Mouse (Mus musculus) heart, embryonic 16.5 days (tissue): Measurements from ENCODE around the gene Camk1d. TPM values are rescaled to one million over a fixed set of nuclear protein-coding genes. Genes with fewer than 3 reads are reported as not detected.

Experiments used
- ATAC-seq: fragments of 200-750 bp; cut with Nextera tagmentation; replicated peaks from 2 replicates; pipeline ENCODE4 v1.8.0; 2017; ENCODE audit warnings: moderate number of reproducible peaks; ENCODE audit not compliant: insufficient read depth, low FRiP score; ENCODE audit errors: extremely low read depth
- H3K27ac ChIP-seq: fragments of 300-500 bp; sonication (generic); 2 replicates; pipeline ENCODE4 v1.5.1; 2014; ENCODE audit warnings: mild to moderate bottlenecking, low read length, control low read depth, moderate library complexity
- H3K27me3 ChIP-seq: fragments of 300-500 bp; sonication (generic); 2 replicates; pipeline ENCODE4 v1.6.1; 2014; ENCODE audit warnings: low read length, mixed read lengths; ENCODE audit not compliant: control insufficient read depth, insufficient read depth
- H3K36me3 ChIP-seq: fragments of 300-500 bp; sonication (generic); 2 replicates; pipeline ENCODE4 v1.6.1; 2014; ENCODE audit not compliant: control insufficient read depth, insufficient read depth
- H3K4me1 ChIP-seq: fragments of 300-500 bp; sonication (generic); 2 replicates; pipeline ENCODE4 v1.6.1; 2014; ENCODE audit warnings: low read length, mixed read lengths; ENCODE audit not compliant: control insufficient read depth, insufficient read depth
- H3K4me2 ChIP-seq: fragments of 300-500 bp; sonication (generic); 2 replicates; pipeline ENCODE4 v1.6.1; 2014; ENCODE audit warnings: low read depth, mild to moderate bottlenecking, control low read depth, low read length
- H3K4me3 ChIP-seq: fragments of 300-500 bp; sonication (generic); 2 replicates; pipeline ENCODE4 v1.5.1; 2014; ENCODE audit warnings: mild to moderate bottlenecking, control low read depth, low read length
- H3K9ac ChIP-seq: fragments of 300-500 bp; sonication (generic); 2 replicates; pipeline ENCODE4 v1.6.1; 2014; ENCODE audit warnings: low read length, control low read depth
- H3K9me3 ChIP-seq: fragments of 300-500 bp; sonication (generic); replicated peaks from 2 replicates; pipeline ENCODE4 v1.6.1; 2016; ENCODE audit warnings: low read length; ENCODE audit not compliant: control insufficient read depth
- WGBS: fragments of 180-500 bp; shearing (Covaris S2); extraction: QIAGEN DNeasy Blood & Tissue Kit; methylation state at CpG from one replicate; pipeline ENCODE4 v1.1.7; 2014; 5-methylcytosine and 5-hydroxymethylcytosine counted together
- polyA plus RNA-seq: library from polyadenylated mRNA; unstranded; fragments of >200 nt; fragmentation: Nextera tagmentation; extraction: Ambion mirVana; gene quantifications from 2 replicates; pipeline ENCODE4 v1.2.1, GENCODE M21; 2015

Gene Camk1d
- polyA plus RNA-seq, 1 experiment from 2014 or later: 5.9 TPM

DNA sequence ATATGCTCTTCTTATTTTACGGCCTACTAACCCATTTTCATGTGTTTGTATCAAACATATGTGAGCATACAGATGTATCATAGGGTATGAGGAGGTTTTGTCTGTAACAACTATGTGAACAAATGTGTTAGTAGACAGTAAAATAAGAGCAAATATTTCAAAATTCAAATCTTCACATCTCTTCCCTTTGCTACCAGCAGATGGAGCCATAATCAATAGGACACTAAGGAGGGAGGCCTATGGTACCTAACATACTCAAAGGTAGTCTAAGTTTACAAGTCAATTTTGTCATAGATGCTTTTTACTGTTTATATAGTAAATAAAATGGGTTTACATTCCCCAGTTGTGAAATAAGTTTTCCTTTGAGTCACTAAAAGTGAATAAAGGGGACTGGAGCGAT lies 262.7 kb downstream of the Camk1d start:
- Histone ChIP-seq H3K4me3 (no peak overlapping the region), H3K27ac (no peak overlapping the region), H3K36me3 (no peaks in the 10 kb centered on the region), H3K27me3 (no peaks in the 10 kb centered on the region), H3K9ac (no peak overlapping the region), H3K9me3 (no peaks in the 10 kb centered on the region), H3K4me1 (peaks cover 12% of the 10 kb centered on the region), H3K4me2 (no peak overlapping the region)
- 97% methylated on average over 2 of the region's 2 CpGs for WGBS
- ATAC-seq: no peak

DNA sequence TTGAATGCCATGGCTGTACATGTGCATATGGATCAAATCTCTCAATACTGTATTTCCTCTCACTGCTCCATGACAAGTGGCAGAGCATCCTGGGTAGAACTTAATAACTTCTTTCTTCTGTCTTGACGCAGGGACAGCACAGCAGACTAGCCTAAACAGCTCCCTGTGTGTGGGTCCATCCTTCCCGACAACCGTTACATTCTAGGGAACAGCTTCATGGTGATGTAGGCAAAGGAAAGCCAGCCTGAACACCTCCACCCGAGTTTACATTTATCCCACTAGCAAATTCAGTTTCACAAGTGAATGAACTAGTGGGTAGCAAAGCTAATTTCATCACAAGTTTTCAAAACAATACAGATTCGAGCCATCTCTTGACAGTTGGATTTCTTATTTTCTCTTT lies 269.0 kb downstream of the Camk1d start:
- Histone ChIP-seq H3K4me3 (no peak overlapping the region), H3K36me3 (no peaks in the 10 kb centered on the region), H3K4me1 (no peaks in the 10 kb centered on the region), H3K9me3 (no peaks in the 10 kb centered on the region), H3K27me3 (no peaks in the 10 kb centered on the region), H3K27ac (no peak overlapping the region), H3K4me2 (no peak overlapping the region), H3K9ac (no peak overlapping the region)
- no peak for ATAC-seq
- WGBS: 68% methylated on average over 5 of the region's 5 CpGs

DNA sequence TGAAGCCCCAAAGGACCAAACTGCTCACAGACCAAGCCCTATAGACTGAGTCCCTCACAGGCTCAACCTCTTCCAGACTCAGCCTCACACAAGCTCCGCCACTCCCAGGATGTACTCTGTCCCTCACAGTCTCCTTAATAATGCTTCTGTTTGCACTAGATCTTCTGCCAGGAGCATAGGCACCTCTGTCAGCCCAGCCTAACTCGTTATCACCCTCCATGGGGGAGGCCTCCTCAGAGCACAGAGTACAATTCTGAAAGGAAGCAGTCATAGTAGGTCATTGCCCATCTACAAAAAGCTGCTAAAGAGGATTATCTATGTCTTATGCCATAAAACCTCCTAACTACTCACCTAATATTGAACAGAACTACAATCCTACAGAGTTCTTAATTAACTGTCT lies 276.6 kb downstream of the Camk1d start:
- 44% methylated on average over 2 of the region's 2 CpGs for WGBS
- H3K27me3 ChIP-seq: no peaks in the 10 kb centered on the region
- no peaks in the 10 kb centered on the region for H3K9me3 ChIP-seq
- no peaks in the 10 kb centered on the region for H3K4me1 ChIP-seq
- H3K36me3 ChIP-seq: no peaks in the 10 kb centered on the region
- no peak overlapping the region for H3K9ac ChIP-seq
- H3K27ac ChIP-seq: no peak overlapping the region
- H3K4me3 ChIP-seq: no peak overlapping the region
- no peak overlapping the region for H3K4me2 ChIP-seq
- ATAC-seq: no peak

DNA sequence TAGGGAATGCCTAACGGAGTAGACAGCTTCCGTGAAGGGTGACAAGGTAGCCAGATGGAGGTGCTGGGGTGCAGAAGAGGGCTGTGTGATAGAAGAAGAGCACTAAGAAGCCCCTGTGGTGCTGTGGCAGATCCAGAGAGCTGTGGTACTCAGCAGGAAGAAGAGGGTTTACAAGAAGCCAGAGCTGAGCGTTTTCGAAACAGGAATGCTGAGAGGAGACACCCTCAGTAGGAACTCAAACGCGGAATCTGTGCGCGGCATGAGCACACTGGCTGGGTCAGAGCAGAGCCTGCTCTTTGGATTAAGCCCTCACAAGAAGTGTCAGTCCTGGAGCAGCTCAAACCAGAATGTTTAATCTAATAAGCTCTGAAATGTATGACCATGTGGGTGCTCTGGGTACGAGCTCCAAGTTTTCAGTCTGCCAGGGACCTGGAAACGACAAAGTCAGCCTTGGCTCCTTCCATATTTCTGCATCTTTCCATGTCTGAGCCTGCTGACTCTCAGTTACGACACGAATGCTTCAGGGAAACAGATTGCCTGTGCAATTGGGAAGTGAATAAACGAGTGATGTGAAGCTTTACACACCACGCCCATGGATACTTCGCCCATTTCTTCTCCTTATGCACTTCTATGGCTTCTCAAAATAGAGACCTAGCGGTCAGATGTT lies 278.6 kb downstream of the Camk1d start:
- no peak for ATAC-seq
- WGBS: 75% methylated on average over 16 of the region's 16 CpGs
- Histone ChIP-seq H3K9ac (no peak overlapping the region), H3K4me3 (no peak overlapping the region), H3K4me2 (no peak overlapping the region), H3K4me1 (no peaks in the 10 kb centered on the region), H3K36me3 (no peaks in the 10 kb centered on the region), H3K27me3 (no peaks in the 10 kb centered on the region), H3K27ac (no peak overlapping the region), H3K9me3 (no peaks in the 10 kb centered on the region)

DNA sequence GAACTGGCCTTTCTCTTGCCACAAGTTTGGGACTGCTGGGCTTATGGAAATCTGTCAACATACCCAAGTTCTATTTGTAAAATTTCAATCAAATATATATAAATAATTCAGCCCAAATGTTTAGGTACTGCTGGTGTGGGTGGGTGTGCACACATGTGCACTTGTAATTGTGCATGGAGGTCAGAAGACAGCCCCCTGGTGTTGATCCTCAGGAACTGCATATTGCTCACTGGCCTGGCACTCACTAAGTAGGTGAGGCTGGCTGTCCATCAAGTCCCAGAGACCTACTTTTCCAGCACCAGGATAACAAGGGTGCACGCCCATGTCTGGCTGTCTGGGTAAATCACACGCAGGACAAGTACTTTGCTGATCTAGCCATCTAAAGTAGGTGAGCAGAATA lies 283.0 kb downstream of the Camk1d start:
- H3K4me1 ChIP-seq: no peaks in the 10 kb centered on the region
- H3K4me3 ChIP-seq: no peak overlapping the region
- no peaks in the 10 kb centered on the region for H3K36me3 ChIP-seq
- WGBS: 51% methylated on average over 2 of the region's 2 CpGs
- ATAC-seq: no peak
- H3K27ac ChIP-seq: no peak overlapping the region
- no peak overlapping the region for H3K9ac ChIP-seq
- H3K4me2 ChIP-seq: no peak overlapping the region
- no peaks in the 10 kb centered on the region for H3K27me3 ChIP-seq
- no peaks in the 10 kb centered on the region for H3K9me3 ChIP-seq

DNA sequence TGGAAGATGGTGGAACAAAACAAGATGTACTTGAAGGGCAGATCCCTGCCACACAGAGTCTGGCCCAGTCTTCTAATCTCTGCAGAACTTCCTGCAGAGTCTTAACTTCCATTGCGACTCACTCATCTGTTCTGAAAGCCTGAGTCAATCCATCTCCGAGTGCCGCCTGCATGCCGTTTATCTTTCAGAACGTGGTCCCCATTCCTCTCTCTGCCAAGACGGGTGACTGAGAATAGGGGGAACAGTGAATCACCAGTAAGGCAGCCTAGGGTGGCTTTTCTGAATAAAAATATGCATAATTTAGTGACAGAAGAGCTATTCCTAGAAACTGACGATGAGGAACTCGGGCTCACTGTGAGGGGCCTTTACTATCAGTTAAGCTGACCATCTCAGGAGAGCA lies 284.4 kb downstream of the Camk1d start:
- no peak overlapping the region for H3K9ac ChIP-seq

DNA sequence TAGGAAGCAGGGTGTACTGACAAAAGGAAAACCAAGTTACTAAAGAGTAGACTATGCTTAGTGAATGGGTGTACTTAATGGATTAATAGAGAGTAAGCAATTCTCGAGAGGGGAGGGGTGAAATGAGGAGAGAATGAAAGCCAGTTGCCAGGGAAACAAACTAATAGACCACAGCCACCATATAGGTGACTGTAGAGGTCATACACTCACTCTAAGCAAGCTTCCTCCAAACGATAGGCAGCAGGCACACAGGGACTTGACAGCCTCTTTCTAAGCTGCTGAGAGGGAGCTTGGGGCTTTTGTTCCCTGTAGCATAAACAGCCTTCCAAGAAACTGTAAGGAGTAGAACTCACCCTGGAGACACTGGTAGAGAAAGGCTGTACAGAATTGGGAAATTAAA lies 288.2 kb downstream of the Camk1d start:
- Histone ChIP-seq H3K4me1 (no peaks in the 10 kb centered on the region), H3K9ac (no peak overlapping the region), H3K27me3 (no peaks in the 10 kb centered on the region), H3K9me3 (no peaks in the 10 kb centered on the region), H3K36me3 (no peaks in the 10 kb centered on the region), H3K4me3 (no peak overlapping the region), H3K4me2 (no peak overlapping the region), H3K27ac (no peak overlapping the region)
- 30% methylated on average over 2 of the region's 2 CpGs for WGBS
- ATAC-seq: no peak

More for the DNA sequence above, 284.4 kb downstream of the Camk1d start:
- Histone ChIP-seq H3K27me3 (no peaks in the 10 kb centered on the region), H3K36me3 (no peaks in the 10 kb centered on the region), H3K9me3 (no peaks in the 10 kb centered on the region), H3K4me3 (no peak overlapping the region), H3K4me1 (no peaks in the 10 kb centered on the region), H3K4me2 (no peak overlapping the region), H3K27ac (no peak overlapping the region)
- no peak for ATAC-seq
- WGBS: 52% methylated on average over 8 of the region's 8 CpGs

DNA sequence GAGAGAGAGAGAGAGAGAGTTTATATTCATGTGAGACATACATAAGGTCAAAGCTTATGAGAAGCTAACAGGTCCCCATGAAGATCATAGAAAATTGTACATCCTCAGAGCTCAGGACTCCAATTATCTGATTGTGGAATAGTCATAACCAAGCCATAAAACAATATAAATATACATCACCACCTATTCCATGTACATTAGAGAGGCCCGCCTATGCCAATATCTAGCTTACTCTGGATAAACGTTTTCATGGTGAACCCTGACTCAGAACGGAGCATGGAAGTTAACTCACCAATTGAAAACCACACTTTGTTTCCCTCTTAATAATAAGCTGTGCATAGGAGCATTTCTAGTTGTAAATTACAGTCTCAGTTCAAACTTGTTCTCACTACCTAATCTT lies 288.7 kb downstream of the Camk1d start:
- Histone ChIP-seq H3K4me3 (no peak overlapping the region), H3K4me2 (no peak overlapping the region), H3K27me3 (no peaks in the 10 kb centered on the region), H3K9ac (no peak overlapping the region), H3K9me3 (no peaks in the 10 kb centered on the region), H3K27ac (no peak overlapping the region), H3K36me3 (no peaks in the 10 kb centered on the region), H3K4me1 (no peaks in the 10 kb centered on the region)
- ATAC-seq: no peak
- WGBS: 85% methylated on average over 3 of the region's 3 CpGs

DNA sequence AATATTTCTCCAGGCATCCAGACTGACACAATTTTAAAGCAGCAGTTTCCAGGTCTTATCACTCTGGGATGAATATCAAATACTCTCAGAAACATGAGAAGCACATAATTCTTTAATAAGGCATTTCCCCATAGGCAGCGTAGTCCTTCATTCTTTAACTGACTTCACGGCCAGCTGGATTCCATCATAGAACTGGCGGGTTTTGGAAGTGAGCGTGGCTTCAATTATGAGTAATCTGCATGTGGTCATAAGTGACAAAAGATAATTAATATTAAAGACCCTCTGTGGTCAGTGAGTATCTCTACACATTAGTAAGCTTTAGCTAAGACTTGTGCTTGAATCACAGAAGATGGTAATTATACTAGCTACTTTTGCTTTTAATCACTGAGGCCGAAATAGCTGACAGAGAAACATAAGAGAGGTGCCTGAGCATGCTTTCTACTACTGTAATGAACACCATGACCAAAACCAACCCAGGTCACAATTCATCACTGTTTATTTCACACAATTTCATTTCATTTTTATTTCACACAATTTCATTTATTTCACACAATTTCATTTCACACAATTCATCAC lies 293.6 kb downstream of the Camk1d start:
- Histone ChIP-seq H3K27ac (no peak overlapping the region), H3K4me1 (peaks cover 10% of the 10 kb centered on the region), H3K9ac (no peak overlapping the region), H3K27me3 (no peaks in the 10 kb centered on the region), H3K36me3 (no peaks in the 10 kb centered on the region), H3K9me3 (no peaks in the 10 kb centered on the region), H3K4me3 (no peak overlapping the region), H3K4me2 (no peak overlapping the region)
- 73% methylated on average over 5 of the region's 5 CpGs for WGBS
- no peak for ATAC-seq
